Mouse (Mus musculus): Measurements from ENCODE around the gene Lsm14b. TPM values are rescaled to one million over a fixed set of nuclear protein-coding genes. Genes with fewer than 3 reads are reported as not detected.

Gene Lsm14b
- polyA plus RNA-seq, 1 experiment from 2014 or later: 3.2 TPM

DNA sequence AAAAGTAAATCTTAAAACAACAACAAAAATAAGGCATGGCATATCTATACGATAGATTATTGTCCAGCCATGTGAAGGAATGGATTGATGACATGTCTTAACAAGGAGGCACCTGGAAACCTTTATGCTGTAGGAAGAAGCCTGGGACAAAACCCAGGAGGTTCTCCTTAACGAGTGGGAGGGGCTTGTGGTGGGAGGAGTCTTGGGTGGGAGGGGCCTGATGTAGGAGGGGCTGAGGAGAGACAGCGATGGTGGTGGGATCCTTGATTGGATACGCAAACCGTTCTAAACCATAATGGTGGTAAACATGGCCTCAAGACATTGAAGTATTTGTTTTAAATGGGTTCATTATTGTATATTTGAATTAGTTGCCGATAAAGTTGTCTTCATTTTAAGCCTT is 13.4 kb upstream of the Lsm14b start:
- 86% methylated on average over 6 of the region's 6 CpGs for WGBS
- H3K36me3 ChIP-seq (ENCODE audit: control insufficient read depth, insufficient read depth): no peaks in the 10 kb centered on the region
- H3K9ac ChIP-seq (ENCODE audit: low read depth, low read length): no peak overlapping the region
- no peak overlapping the region for H3K4me3 ChIP-seq (ENCODE audit: low read depth, low read length)
- TF ChIP-seq CTCF (IDR thresholded peaks at IDR 0.05; ENCODE audit: low read depth): no peak
- H3K9me3 ChIP-seq (ENCODE audit: control insufficient read depth): 0 out of 2 replicates have a peak, but pooled peaks cover 3% of the 10 kb centered on the region
- H3K27ac ChIP-seq (ENCODE audit: low read depth, low read length): no peak overlapping the region
- no peaks in the 10 kb centered on the region for H3K27me3 ChIP-seq (replicated peaks; ENCODE audit: control insufficient read depth, insufficient read depth, low read length)
- no peaks in the 10 kb centered on the region for H3K4me1 ChIP-seq (replicated peaks; ENCODE audit: control insufficient read depth, insufficient read depth, low read length)
- H3K4me2 ChIP-seq (replicated peaks; ENCODE audit: low read depth): no peak overlapping the region
- ATAC-seq: no peak

DNA sequence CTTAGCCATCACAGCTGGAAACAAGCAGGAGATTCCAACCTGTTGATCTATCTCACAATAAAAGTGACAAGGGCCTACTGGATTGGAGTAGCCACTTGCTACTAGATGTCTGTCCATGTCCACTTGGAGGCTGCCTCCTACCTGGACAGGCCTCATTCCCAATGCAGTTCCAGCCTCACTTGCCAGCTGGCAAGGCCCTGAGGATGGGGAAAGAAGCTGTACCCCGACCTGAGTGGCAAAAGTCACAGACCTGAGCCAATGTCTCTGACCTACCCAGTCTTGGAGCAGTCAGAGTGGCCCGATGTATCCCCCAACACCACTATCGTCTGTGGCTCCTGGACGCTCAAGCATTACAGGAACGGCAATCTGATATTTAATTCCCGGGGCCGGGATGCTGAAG is 11.1 kb upstream of the Lsm14b start:
- TF ChIP-seq CTCF (IDR thresholded peaks at IDR 0.05; ENCODE audit: low read depth): no peak
- ATAC-seq: no peak
- 89% methylated on average over 7 of the region's 7 CpGs for WGBS
- Histone ChIP-seq H3K9ac (ENCODE audit: low read depth, low read length) (no peak overlapping the region), H3K4me3 (ENCODE audit: low read depth, low read length) (no peak overlapping the region), H3K36me3 (ENCODE audit: control insufficient read depth, insufficient read depth) (no peaks in the 10 kb centered on the region), H3K9me3 (ENCODE audit: control insufficient read depth) (0 out of 2 replicates have a peak, but pooled peaks cover under 1% of the 10 kb centered on the region), H3K4me2 (replicated peaks; ENCODE audit: low read depth) (no peak overlapping the region), H3K27ac (ENCODE audit: low read depth, low read length) (no peak overlapping the region), H3K27me3 (replicated peaks; ENCODE audit: control insufficient read depth, insufficient read depth, low read length) (no peaks in the 10 kb centered on the region), H3K4me1 (replicated peaks; ENCODE audit: control insufficient read depth, insufficient read depth, low read length) (no peaks in the 10 kb centered on the region)

DNA sequence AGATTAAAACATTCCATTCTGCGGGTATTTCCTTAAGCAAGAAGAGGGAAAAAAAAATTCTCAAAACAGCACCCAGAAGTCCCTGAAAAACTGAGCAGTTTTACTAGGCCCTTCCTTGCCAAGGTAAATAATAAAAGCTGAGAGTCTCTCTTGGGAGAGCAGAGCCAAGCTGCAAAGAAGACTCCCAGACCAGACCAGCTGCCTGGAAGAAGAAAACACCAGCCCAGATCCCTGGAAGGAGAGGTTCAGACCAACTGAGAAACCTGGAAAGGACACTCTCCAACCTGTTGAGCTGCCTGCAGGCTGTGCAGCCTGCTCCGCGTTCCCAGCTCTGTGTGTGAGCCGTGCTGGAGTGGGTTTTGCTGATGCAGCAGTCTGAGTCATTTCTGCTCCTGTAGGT is 7.2 kb upstream of the Lsm14b start:
- no peak for TF ChIP-seq CTCF (IDR thresholded peaks at IDR 0.05; ENCODE audit: low read depth)
- no peak overlapping the region for H3K4me2 ChIP-seq (replicated peaks; ENCODE audit: low read depth)
- H3K9me3 ChIP-seq (ENCODE audit: control insufficient read depth): no peaks in the 10 kb centered on the region
- no peaks in the 10 kb centered on the region for H3K4me1 ChIP-seq (replicated peaks; ENCODE audit: control insufficient read depth, insufficient read depth, low read length)
- H3K4me3 ChIP-seq (ENCODE audit: low read depth, low read length): no peak overlapping the region
- H3K27ac ChIP-seq (ENCODE audit: low read depth, low read length): no peak overlapping the region
- no peaks in the 10 kb centered on the region for H3K36me3 ChIP-seq (ENCODE audit: control insufficient read depth, insufficient read depth)
- H3K9ac ChIP-seq (ENCODE audit: low read depth, low read length): no peak overlapping the region
- H3K27me3 ChIP-seq (replicated peaks; ENCODE audit: control insufficient read depth, insufficient read depth, low read length): peaks cover 6% of the 10 kb centered on the region; the same call in 1 of the 2 replicates
- ATAC-seq: no peak
- WGBS: 49% methylated on average over 4 of the region's 4 CpGs

DNA sequence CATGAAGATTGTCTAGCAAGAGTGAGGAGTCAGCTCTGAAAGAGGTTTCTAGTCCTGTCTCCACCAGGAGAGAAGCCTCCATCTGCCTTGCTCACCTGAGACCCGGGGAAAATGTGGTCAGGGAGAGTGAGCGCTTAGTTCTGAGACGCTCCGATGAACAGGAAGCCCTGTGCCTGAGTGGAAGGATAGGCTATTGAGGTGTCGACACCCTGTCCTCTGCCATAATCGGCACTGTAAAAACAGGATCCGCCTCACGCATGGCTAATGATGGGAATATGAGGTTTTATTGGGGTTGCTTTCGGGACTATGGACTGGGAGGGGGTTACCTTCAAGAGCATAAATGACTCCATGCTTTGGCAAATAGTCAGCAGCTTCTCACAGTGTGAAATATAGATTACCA is 6.2 kb upstream of the Lsm14b start:
- H3K9ac ChIP-seq (ENCODE audit: low read depth, low read length): no peak overlapping the region
- no peaks in the 10 kb centered on the region for H3K36me3 ChIP-seq (ENCODE audit: control insufficient read depth, insufficient read depth)
- no peak overlapping the region for H3K27ac ChIP-seq (ENCODE audit: low read depth, low read length)
- no peak for TF ChIP-seq CTCF (IDR thresholded peaks at IDR 0.05; ENCODE audit: low read depth)
- H3K27me3 ChIP-seq (replicated peaks; ENCODE audit: control insufficient read depth, insufficient read depth, low read length): peaks cover 13% of the 10 kb centered on the region
- H3K9me3 ChIP-seq (ENCODE audit: control insufficient read depth): no peaks in the 10 kb centered on the region
- H3K4me2 ChIP-seq (replicated peaks; ENCODE audit: low read depth): peak overlapping the region; percentile 30
- peak; percentile 73 for ATAC-seq
- H3K4me3 ChIP-seq (ENCODE audit: low read depth, low read length): no peak overlapping the region
- 45% methylated on average over 9 of the region's 9 CpGs for WGBS
- H3K4me1 ChIP-seq (replicated peaks; ENCODE audit: control insufficient read depth, insufficient read depth, low read length): no peaks in the 10 kb centered on the region

DNA sequence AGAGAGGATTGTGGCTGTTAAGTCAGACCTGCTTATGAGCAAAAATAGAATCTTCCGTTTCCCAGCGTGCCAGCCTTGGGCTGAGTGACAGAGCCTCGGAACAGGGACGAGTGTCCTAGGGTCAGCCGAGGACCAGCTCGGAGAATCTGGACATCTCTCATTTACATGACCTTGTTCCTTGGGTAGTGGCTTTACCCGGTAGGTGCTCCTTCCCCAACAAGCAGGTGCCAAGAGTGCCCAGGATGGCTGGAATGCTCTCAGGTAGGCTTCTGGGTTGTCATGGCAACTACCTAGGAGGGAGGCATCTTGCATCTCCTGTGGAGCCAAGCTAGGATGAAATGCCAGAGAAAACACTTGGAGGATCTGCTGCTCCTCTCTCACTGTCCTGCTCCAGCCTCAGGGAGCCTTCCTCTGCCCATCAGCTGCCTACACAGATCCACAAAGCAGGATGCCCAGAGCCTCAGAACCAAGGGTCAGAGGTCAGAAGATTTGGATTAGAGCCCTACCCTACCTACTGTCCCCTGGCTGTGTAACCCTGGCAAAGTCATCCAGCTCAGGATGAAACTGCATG is 4.6 kb upstream of the Lsm14b start:
- 50% methylated on average over 7 of the region's 7 CpGs for WGBS
- Histone ChIP-seq H3K9ac (ENCODE audit: low read depth, low read length) (no peak overlapping the region), H3K4me3 (ENCODE audit: low read depth, low read length) (no peak overlapping the region), H3K27ac (ENCODE audit: low read depth, low read length) (no peak overlapping the region), H3K4me1 (replicated peaks; ENCODE audit: control insufficient read depth, insufficient read depth, low read length) (no peaks in the 10 kb centered on the region), H3K9me3 (ENCODE audit: control insufficient read depth) (no peaks in the 10 kb centered on the region), H3K36me3 (ENCODE audit: control insufficient read depth, insufficient read depth) (no peaks in the 10 kb centered on the region), H3K4me2 (replicated peaks; ENCODE audit: low read depth) (peak overlapping the region; percentile 13; the same call in 1 of the 2 replicates), H3K27me3 (replicated peaks; ENCODE audit: control insufficient read depth, insufficient read depth, low read length) (peaks cover 20% of the 10 kb centered on the region)
- TF ChIP-seq CTCF (IDR thresholded peaks at IDR 0.05; ENCODE audit: low read depth): no peak
- ATAC-seq: no peak

DNA sequence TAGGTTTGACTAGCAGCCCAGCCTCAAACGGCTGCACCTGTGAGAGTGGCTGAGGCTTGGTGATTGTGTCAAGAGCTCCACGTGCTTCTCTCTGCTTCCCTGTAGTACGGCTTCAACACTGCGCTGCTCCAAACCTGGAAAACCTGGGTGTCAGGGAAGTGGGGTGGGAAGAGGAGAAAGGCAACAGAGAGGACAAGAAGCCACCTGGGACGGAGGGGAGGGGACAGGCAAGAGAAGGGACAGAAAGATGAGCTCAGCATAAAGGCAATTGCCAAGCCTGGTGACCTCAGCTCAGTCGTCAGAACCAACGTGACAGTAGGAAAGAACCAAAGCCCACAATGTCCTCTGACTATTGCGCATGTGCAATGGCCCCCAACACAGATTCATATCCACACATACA is 3.9 kb upstream of the Lsm14b start:
- Histone ChIP-seq H3K27me3 (replicated peaks; ENCODE audit: control insufficient read depth, insufficient read depth, low read length) (peaks cover 20% of the 10 kb centered on the region), H3K4me3 (ENCODE audit: low read depth, low read length) (no peak overlapping the region), H3K36me3 (ENCODE audit: control insufficient read depth, insufficient read depth) (no peaks in the 10 kb centered on the region), H3K4me2 (replicated peaks; ENCODE audit: low read depth) (no peak overlapping the region), H3K27ac (ENCODE audit: low read depth, low read length) (no peak overlapping the region), H3K4me1 (replicated peaks; ENCODE audit: control insufficient read depth, insufficient read depth, low read length) (no peaks in the 10 kb centered on the region), H3K9ac (ENCODE audit: low read depth, low read length) (no peak overlapping the region), H3K9me3 (ENCODE audit: control insufficient read depth) (no peaks in the 10 kb centered on the region)
- no peak for TF ChIP-seq CTCF (IDR thresholded peaks at IDR 0.05; ENCODE audit: low read depth)
- 77% methylated on average over 8 of the region's 8 CpGs for WGBS
- ATAC-seq: no peak

DNA sequence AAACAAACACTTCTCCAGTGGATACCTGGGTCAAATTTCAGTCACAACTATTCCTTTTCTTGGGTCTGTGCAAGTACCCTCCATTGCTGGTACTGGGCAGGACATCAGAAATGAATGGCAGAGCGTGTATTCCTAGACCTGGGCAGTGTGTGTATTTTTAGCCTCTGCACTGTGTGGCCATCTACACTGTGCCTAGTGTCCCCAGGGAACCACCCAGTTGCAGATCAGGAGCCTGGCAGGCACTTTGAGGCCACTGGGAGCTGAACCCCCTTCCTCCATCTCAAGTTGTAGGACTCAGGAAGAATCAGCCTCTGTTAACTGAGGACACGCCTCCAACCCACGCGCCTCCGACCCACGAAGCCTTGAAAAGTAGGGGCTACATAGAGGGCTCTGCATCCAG is 2.0 kb upstream of the Lsm14b start:
- Histone ChIP-seq H3K9me3 (ENCODE audit: control insufficient read depth) (no peaks in the 10 kb centered on the region), H3K4me2 (replicated peaks; ENCODE audit: low read depth) (no peak overlapping the region), H3K4me1 (replicated peaks; ENCODE audit: control insufficient read depth, insufficient read depth, low read length) (no peaks in the 10 kb centered on the region), H3K27ac (ENCODE audit: low read depth, low read length) (no peak overlapping the region), H3K36me3 (ENCODE audit: control insufficient read depth, insufficient read depth) (0 out of 2 replicates have a peak, but pooled peaks cover under 1% of the 10 kb centered on the region), H3K9ac (ENCODE audit: low read depth, low read length) (no peak overlapping the region), H3K4me3 (ENCODE audit: low read depth, low read length) (no peak overlapping the region), H3K27me3 (replicated peaks; ENCODE audit: control insufficient read depth, insufficient read depth, low read length) (peaks cover 20% of the 10 kb centered on the region)
- no peak for ATAC-seq
- 59% methylated on average over 6 of the region's 6 CpGs for WGBS
- no peak for TF ChIP-seq CTCF (IDR thresholded peaks at IDR 0.05; ENCODE audit: low read depth)
